Mouse (Mus musculus): ENCODE measurements around the gene Nebl.

DNA sequence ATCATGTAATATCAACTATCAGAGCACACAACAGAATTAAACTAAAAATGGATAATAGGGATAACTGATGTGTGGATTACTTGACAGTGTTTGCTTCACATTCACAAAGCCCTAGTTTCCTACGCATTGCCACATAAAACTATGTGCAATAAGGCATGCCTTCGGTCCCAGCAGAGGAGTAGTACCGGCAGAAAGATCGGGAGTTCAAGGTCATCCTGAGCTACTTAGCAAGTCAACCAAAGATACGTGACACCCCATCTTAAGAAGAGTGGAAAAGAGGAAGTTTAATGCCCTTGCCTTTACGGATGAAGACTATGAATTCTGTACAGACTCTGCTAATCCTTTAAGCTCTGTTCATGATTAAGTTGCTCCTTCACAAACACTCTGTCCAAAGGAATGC is 44.1 kb downstream of the Nebl start:
- TF ChIP-seq CTCF (IDR thresholded peaks at IDR 0.05; ENCODE audit: low read depth, low read length) (no peak), POLR2A (IDR thresholded peaks at IDR 0.05; ENCODE audit: insufficient read depth, low read length) (no peak)
